27 mouse cellular contexts compared by ENCODE assay signal in genomic region chr3:130193450-130193849, GRCm38 (mm10).
A peak's percentile ranks its signal among the peaks of the same experiment; 100 is the strongest.
DNase-seq lines count a peak whose midpoint lies in the region; TF ChIP-seq lines count a peak whose summit lies in the region.
"Had no signal": no experiment of that assay in that cellular context is flagged by ENCODE, and none has a peak within 500 bp of the region (broad histone marks: within the 10 kb centered on the region; RNA-seq: fewer than 3 reads in every experiment).

No protein-coding gene starts in this region.

- H3K4me2 ChIP-seq in CH12.LX (ENCODE audit: insufficient read depth, low read depth, poor library complexity, severe bottlenecking): no peak overlapping the region
- H3K4me2 ChIP-seq: heart, embryonic 13.5 days; liver, embryonic 12.5 days; midbrain, embryonic 12.5 days; neural tube, embryonic 12.5 days; stomach, embryonic 15.5 days had no signal

- 85% methylated on average over 8 of the region's 8 CpGs for WGBS in heart, embryonic 10.5 days

- H3K4me1 ChIP-seq in heart, embryonic 10.5 days: no peaks in the 10 kb centered on the region
- peaks cover 4 to 9% of the 10 kb centered on the region in 2 experiments; a peak in 3 of 4 replicates for H3K4me1 ChIP-seq in CH12.LX (ENCODE audit: control insufficient read depth in 1 of 2, insufficient read depth in 2 of 2)
- H3K4me1 ChIP-seq: heart, embryonic 13.5 days; hindbrain, embryonic 10.5 days; liver, embryonic 12.5 days; megakaryocyte, embryonic 14.5 days; midbrain, embryonic 12.5 days; neural tube, embryonic 12.5 days; stomach, embryonic 15.5 days had no signal

- no peak overlapping the region for H3K4me3 ChIP-seq in heart, embryonic 10.5 days
- H3K4me3 ChIP-seq in CH12.LX (replicated peaks in 1 of 3; ENCODE audit: low read depth in 2 of 3, low read length in 2 of 3, poor library complexity in 1 of 3): no peak overlapping the region
- H3K4me3 ChIP-seq: erythroblast, embryonic 14.5 days; gastrocnemius, adult 2 months; heart, adult 2 months; heart, embryonic 13.5 days; hindbrain, embryonic 10.5 days; liver, embryonic 12.5 days; megakaryocyte, embryonic 14.5 days; midbrain, embryonic 12.5 days; myocyte; neural tube, embryonic 12.5 days; stomach, embryonic 15.5 days had no signal

- H3K27ac ChIP-seq in heart, embryonic 10.5 days: no peak overlapping the region
- H3K27ac ChIP-seq in CH12.LX (ENCODE audit: insufficient read depth, low read depth): no peak overlapping the region
- H3K27ac ChIP-seq: gastrocnemius, adult 2 months; heart, adult 2 months; heart, embryonic 13.5 days; hindbrain, embryonic 10.5 days; liver, embryonic 12.5 days; midbrain, embryonic 12.5 days; neural tube, embryonic 12.5 days; stomach, embryonic 15.5 days had no signal

- no peaks in the 10 kb centered on the region for H3K79me2 ChIP-seq in CH12.LX (replicated peaks; ENCODE audit: control insufficient read depth, extremely low read depth, insufficient read depth, poor library complexity, severe bottlenecking)

- no peak for TF ChIP-seq CTCF in CH12.LX (conservative IDR thresholded peaks at IDR 0.05 in 1 of 2, IDR thresholded peaks at IDR 0.05 in 1 of 2; ENCODE audit: low read depth in 2 of 2, low read length in 2 of 2)

- H3K9ac ChIP-seq in CH12.LX (ENCODE audit: insufficient read depth, low read depth): no peak overlapping the region
- H3K9ac ChIP-seq: heart, embryonic 13.5 days; liver, embryonic 12.5 days; liver, postnatal 0 days; midbrain, embryonic 12.5 days; neural tube, embryonic 12.5 days; stomach, embryonic 15.5 days had no signal

- no peak for TF ChIP-seq POLR2A in CH12.LX (IDR thresholded peaks at IDR 0.05; ENCODE audit: low read depth, low read length)

- no peak for TF ChIP-seq RAD21 in CH12.LX (IDR thresholded peaks at IDR 0.05; ENCODE audit: low read depth, low read length)

- peak; percentile 9 for DNase-seq in heart, postnatal 4 days
- no peak for DNase-seq in heart, embryonic 10.5 days (ENCODE audit: low spot score)
- peak; percentile 8 to 13 for DNase-seq in kidney, postnatal 36 days
- no peak for DNase-seq in kidney, adult 11 months
- DNase-seq in CH12.LX (ENCODE audit: extremely low read depth): peak; percentile 20
- peak; percentile 19 to 27 for DNase-seq in lung, postnatal 4 days
- DNase-seq in thymus, postnatal 10 days (ENCODE audit: low spot score in 2 of 2): no peak
- DNase-seq: adrenal gland, adult 8-10 months; cerebellum, adult 2 months; cerebellum, postnatal 14 days; gastrocnemius, adult 2 months; gastrocnemius, postnatal 36 days; heart, adult 2 months; left cerebral cortex, postnatal 4 days; liver, postnatal 0 days; right cerebral cortex, adult 18-20 months; thymus, postnatal 14 days had no signal

- no peaks in the 10 kb centered on the region for H3K27me3 ChIP-seq in heart, embryonic 10.5 days (ENCODE audit: insufficient read depth, poor library complexity, severe bottlenecking)
- no peaks in the 10 kb centered on the region for H3K27me3 ChIP-seq in CH12.LX (replicated peaks)
- H3K27me3 ChIP-seq: heart, embryonic 13.5 days; liver, embryonic 12.5 days; megakaryocyte, embryonic 14.5 days; midbrain, embryonic 12.5 days; neural tube, embryonic 12.5 days; stomach, embryonic 15.5 days had no signal

- in situ Hi-C loops in CH12.LX (cut with MboI; ENCODE audit: low pct_ligation_motif_present, low pct_unique_long_range_greater_than_20kb, low sequenced_read_pairs): no loop called here

- TF ChIP-seq EP300 in CH12.LX (IDR thresholded peaks at IDR 0.05; ENCODE audit: low read length): no peak

- no peaks in the 10 kb centered on the region for H3K9me3 ChIP-seq in heart, embryonic 10.5 days
- H3K9me3 ChIP-seq in CH12.LX (replicated peaks; ENCODE audit: low read length): no peaks in the 10 kb centered on the region
- H3K9me3 ChIP-seq: heart, embryonic 13.5 days; hindbrain, embryonic 10.5 days; liver, embryonic 12.5 days; midbrain, embryonic 12.5 days; neural tube, embryonic 12.5 days; stomach, embryonic 15.5 days had no signal

- dilution Hi-C loops in CH12.LX (cut with MboI; ENCODE audit: extremely low pct_ligation_motif_present, extremely low pct_unique_long_range_greater_than_20kb, low sequenced_read_pairs): no loop called here

- no peaks in the 10 kb centered on the region for H3K36me3 ChIP-seq in heart, embryonic 10.5 days
- H3K36me3 ChIP-seq in CH12.LX (replicated peaks in 1 of 2; ENCODE audit: control insufficient read depth in 1 of 2, insufficient read depth in 1 of 2, low read length in 1 of 2): no peaks in the 10 kb centered on the region
- H3K36me3 ChIP-seq: G1E; heart, embryonic 13.5 days; hindbrain, embryonic 10.5 days; liver, embryonic 12.5 days; midbrain, embryonic 12.5 days; neural tube, embryonic 12.5 days; stomach, embryonic 15.5 days had no signal

TF ChIP-seq in CH12.LX, 34 proteins besides CTCF, POLR2A, EP300 and RAD21:
- TF ChIP-seq GABPA (IDR thresholded peaks at IDR 0.05; ENCODE audit: insufficient replicate concordance, low read depth, low read length): no peak
- no peak for TF ChIP-seq SMC3 (IDR thresholded peaks at IDR 0.05; ENCODE audit: low read depth, low read length)
- no peak for TF ChIP-seq USF2 (conservative IDR thresholded peaks at IDR 0.05; ENCODE audit: low read depth, low read length)
- TF ChIP-seq TCF12 (IDR thresholded peaks at IDR 0.05; ENCODE audit: low read depth, low read length): no peak
- no peak for TF ChIP-seq MAX (IDR thresholded peaks at IDR 0.05; ENCODE audit: low read length)
- no peak for TF ChIP-seq JUN (IDR thresholded peaks at IDR 0.05; ENCODE audit: insufficient read depth, low read depth, low read length)
- no peak for TF ChIP-seq HCFC1 (IDR thresholded peaks at IDR 0.05; ENCODE audit: low read depth, low read length)
- TF ChIP-seq IRF4 (IDR thresholded peaks at IDR 0.05; ENCODE audit: low read depth, low read length): no peak
- TF ChIP-seq MAZ (IDR thresholded peaks at IDR 0.05; ENCODE audit: low read depth, low read length): no peak
- no peak for TF ChIP-seq KAT2A (IDR thresholded peaks at IDR 0.05; ENCODE audit: insufficient replicate concordance, low read length)

Comparison
In these comparisons a context has a peak if more than half of its experiments do, and no peak if none do; other contexts are left out.
1. DNase-seq: peak in heart, postnatal 4 days (single experiment), kidney, postnatal 36 days (2 of 2), CH12.LX (single experiment) and lung, postnatal 4 days (2 of 2); none in heart, embryonic 10.5 days (single experiment), kidney, adult 11 months (single experiment) and thymus, postnatal 10 days (0 of 2).